Mouse (Mus musculus) stomach, postnatal 0 days (tissue): Measurements from ENCODE around the gene Fbxw10.

Experiments
- CTCF ChIP-seq: IDR thresholded peaks from 2 replicates; pipeline ENCODE4 v1.5.1; 2016; ENCODE audit warnings: antibody characterized with exemption, low read depth, mild to moderate bottlenecking, moderate library complexity
- EP300 ChIP-seq: optimal IDR thresholded peaks from 2 replicates; pipeline ENCODE3; 2016; ENCODE audit warnings: antibody characterized with exemption

GRCm38 (mm10) chr11:62846961-62847654 is at the start of gene Fbxw10:
- TF ChIP-seq CTCF (no peak), EP300 (no peak)
